Mouse (Mus musculus) midbrain, embryonic 15.5 days (tissue): Measurements from ENCODE around the gene E130218I03Rik. TPM values are rescaled to one million over a fixed set of nuclear protein-coding genes. Genes with fewer than 3 reads are reported as not detected.
A peak's percentile ranks its signal among the peaks of the same experiment; 100 is the strongest.

Experiments used
- ATAC-seq: fragments of 200-750 bp; cut with Nextera tagmentation; replicated peaks from 2 replicates; pipeline ENCODE4 v1.8.0; 2017; ENCODE audit warnings: moderate TSS enrichment
- H3K27ac ChIP-seq: fragments of 300-500 bp; sonication (generic); 2 replicates; pipeline ENCODE4 v1.5.1; 2015; ENCODE audit warnings: mild to moderate bottlenecking, inconsistent platforms
- H3K27me3 ChIP-seq: fragments of 300-500 bp; sonication (generic); replicated peaks from 2 replicates; pipeline ENCODE4 v1.6.1; 2015; ENCODE audit warnings: inconsistent platforms
- H3K36me3 ChIP-seq: fragments of 300-500 bp; sonication (generic); replicated peaks from 2 replicates; pipeline ENCODE4 v1.6.1; 2015; ENCODE audit warnings: inconsistent platforms
- H3K4me1 ChIP-seq: fragments of 300-500 bp; sonication (generic); 2 replicates; pipeline ENCODE4 v1.6.1; 2015; ENCODE audit warnings: inconsistent platforms
- H3K4me2 ChIP-seq: fragments of 300-500 bp; sonication (generic); 2 replicates; pipeline ENCODE4 v1.6.1; 2015; ENCODE audit warnings: inconsistent platforms, mild to moderate bottlenecking, moderate library complexity
- H3K4me3 ChIP-seq: fragments of 300-500 bp; sonication (generic); 2 replicates; pipeline ENCODE4 v1.5.1; 2015; ENCODE audit warnings: mild to moderate bottlenecking, inconsistent platforms
- H3K9ac ChIP-seq: fragments of 300-500 bp; sonication (generic); 2 replicates; pipeline ENCODE4 v1.6.1; 2015; ENCODE audit warnings: mild to moderate bottlenecking, inconsistent platforms
- H3K9me3 ChIP-seq: fragments of 300-500 bp; sonication (generic); 2 replicates; pipeline ENCODE4 v1.6.1; 2016; ENCODE audit warnings: inconsistent platforms
- WGBS: fragments of 180-500 bp; shearing (Covaris S2); methylation state at CpG from one replicate; pipeline ENCODE4 v1.1.7; 2015; ENCODE audit warnings: mixed read lengths; 5-methylcytosine and 5-hydroxymethylcytosine counted together
- polyA plus RNA-seq: library from polyadenylated mRNA; unstranded; fragments of >200 nt; fragmentation: Nextera tagmentation; extraction: Ambion mirVana; gene quantifications from 2 replicates; pipeline ENCODE4 v1.2.1, GENCODE M21; 2015

The E130218I03Rik gene
- polyA plus RNA-seq, 1 experiment from 2014 or later = 0.30 TPM

DNA sequence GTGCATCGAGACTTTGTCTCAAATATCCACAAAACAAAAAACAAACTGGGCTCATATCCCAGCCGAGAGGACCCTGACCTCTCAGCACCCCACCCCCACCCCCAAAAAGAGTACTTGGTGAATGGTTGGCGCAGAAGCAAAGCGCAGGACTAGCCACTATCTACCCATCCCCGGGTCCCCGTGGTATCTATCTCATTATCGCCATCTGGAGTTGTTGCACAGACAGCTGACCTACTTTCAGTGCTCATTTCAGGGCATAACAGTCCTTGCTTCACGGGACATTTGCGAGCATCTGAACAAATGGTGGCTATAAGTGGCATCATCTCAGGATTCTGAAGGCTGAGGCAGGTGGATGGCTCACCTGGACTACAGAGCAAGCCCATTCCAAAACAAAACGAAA, 4.8 kb upstream of the E130218I03Rik start:
- Histone ChIP-seq H3K9me3 (no peaks in the 10 kb centered on the region), H3K27ac (no peak overlapping the region), H3K4me3 (no peak overlapping the region), H3K4me2 (peak overlapping the region; percentile 34; the same call in 1 of the 2 replicates), H3K36me3 (no peaks in the 10 kb centered on the region), H3K27me3 (peaks cover 16% of the 10 kb centered on the region), H3K9ac (no peak overlapping the region), H3K4me1 (peaks cover 10% of the 10 kb centered on the region)
- 15% methylated on average over 10 of the region's 10 CpGs for WGBS
- no peak for ATAC-seq

DNA sequence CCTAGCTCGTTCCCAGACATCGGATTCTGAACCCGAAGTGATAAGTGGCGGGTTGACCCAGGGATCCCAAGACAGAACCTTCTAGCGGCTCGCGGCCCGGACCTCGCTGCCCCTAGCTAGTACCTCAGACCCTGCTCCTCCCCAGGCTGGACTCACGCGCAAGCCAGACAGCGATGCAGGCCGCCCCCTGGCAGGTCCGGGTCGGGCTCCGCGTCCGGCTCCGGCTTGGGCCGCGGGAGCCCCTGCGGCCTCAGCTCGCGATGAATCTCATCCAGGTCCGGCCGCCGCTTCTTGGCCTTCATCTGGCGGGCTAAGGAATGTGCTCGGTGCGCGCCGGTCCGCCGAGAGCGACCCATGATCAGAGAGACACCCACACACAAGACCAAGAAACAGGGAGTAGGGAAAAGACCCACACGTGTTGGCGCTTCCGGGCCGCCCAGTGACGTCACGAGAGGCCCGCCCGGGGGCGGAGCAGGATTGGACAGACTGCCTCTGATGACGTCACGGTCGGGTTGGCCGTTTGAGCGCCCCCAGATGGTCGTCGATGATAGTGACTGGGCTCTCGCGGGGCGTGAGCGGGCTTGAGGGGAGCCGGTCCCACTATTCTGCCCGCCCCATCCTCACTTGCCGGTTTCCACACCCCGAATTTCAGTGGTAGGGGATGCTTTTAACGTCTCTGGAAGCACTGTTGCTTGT, 1.8 kb downstream of the E130218I03Rik start, which contains the start of gene Zfp593:
Zfp593 (minus strand) TSS at position 445 of the 696 bp plus-strand sequence.
- peak within 1 kb of the TSS; percentile 68 for H3K9ac ChIP-seq
- peak within 1 kb of the TSS; percentile 27; the same call in 1 of the 2 replicates for H3K27ac ChIP-seq
- peak within 1 kb of the TSS; percentile 71 for H3K4me3 ChIP-seq
- peak; percentile 85 for ATAC-seq
- no peaks in the 10 kb centered on the region for H3K9me3 ChIP-seq
- WGBS = under 1% methylated on average over 60 of the region's 60 CpGs
- H3K4me2 ChIP-seq = peak within 1 kb of the TSS; percentile 92
- no peaks in the 10 kb centered on the region for H3K36me3 ChIP-seq
- peaks cover 35% of the 10 kb centered on the region for H3K4me1 ChIP-seq
- H3K27me3 ChIP-seq = peaks cover 31% of the 10 kb centered on the region

DNA sequence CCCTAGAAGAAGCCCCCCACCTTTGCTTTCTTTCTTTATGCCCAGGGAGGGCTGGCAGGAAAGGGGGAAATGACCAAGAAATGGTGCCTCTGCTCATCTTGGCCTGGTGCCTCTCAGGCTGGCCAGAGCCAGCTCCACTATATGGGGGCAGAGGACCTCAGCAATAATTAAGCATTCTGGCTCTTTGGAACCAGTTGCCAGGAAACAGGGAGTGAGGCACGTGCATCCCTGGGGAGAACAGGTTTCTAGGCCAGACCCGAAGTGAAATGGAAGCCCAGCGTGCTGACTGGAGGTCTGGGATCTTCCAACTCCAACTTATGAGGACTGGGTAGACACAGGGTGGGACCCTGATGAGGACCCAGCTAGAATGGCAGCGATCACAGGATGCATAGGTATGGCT, 2.8 kb downstream of the E130218I03Rik start:
- WGBS = 24% methylated on average over 4 of the region's 4 CpGs
- Histone ChIP-seq H3K27me3 (peaks cover 39% of the 10 kb centered on the region), H3K4me2 (peak overlapping the region; percentile 92; the same call in 1 of the 2 replicates)

DNA sequence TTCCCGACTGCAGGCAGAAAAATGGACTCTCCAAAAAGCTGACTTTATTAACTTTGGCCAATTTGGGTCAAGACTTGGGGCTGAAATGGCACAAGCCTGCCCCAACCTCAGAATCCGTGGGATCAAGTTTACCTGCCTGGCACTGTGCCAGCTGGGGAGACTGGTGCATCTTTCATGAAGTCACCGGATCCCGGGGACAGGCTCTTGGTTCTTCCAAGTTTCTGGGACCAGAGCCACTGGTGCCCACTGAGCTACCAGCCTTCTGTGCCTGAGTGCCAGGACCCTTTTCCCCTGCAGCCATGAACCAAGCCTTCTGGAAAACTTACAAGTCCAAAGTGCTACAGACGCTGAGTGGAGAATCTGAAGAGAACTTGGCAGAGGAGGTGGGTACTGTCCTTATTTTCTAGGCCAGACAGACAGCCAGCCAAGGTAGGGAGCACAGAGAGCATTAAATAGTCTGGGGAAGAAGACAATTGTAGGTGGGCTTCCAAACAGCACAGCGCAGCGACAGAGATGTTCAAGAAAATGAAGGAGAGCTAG, 3.3 kb downstream of the E130218I03Rik start, which contains the start of gene Gm30191:
Gm30191 (plus strand) TSS at position 217 of the 540 bp plus-strand sequence.
- Histone ChIP-seq H3K4me2 (peak within 1 kb of the TSS; percentile 92), H3K4me1 (peaks cover 50% of the 10 kb centered on the region), H3K9me3 (no peaks in the 10 kb centered on the region), H3K9ac (no peak within 1 kb of the TSS; the same call in 1 of the 2 replicates), H3K36me3 (no peaks in the 10 kb centered on the region), H3K27me3 (peaks cover 41% of the 10 kb centered on the region), H3K27ac (peak within 1 kb of the TSS; percentile 27; the same call in 1 of the 2 replicates), H3K4me3 (peak within 1 kb of the TSS; percentile 71)
- no peak for ATAC-seq
- WGBS = 68% methylated on average over 7 of the region's 7 CpGs

More for the DNA sequence above, 2.8 kb downstream of the E130218I03Rik start:
- Histone ChIP-seq H3K4me1 (peaks cover 45% of the 10 kb centered on the region), H3K27ac (0 out of 2 replicates have a peak overlapping the region, but pooled peaks have one; percentile 27), H3K36me3 (no peaks in the 10 kb centered on the region), H3K9me3 (no peaks in the 10 kb centered on the region), H3K9ac (no peak overlapping the region), H3K4me3 (no peak overlapping the region)
- ATAC-seq = no peak

DNA sequence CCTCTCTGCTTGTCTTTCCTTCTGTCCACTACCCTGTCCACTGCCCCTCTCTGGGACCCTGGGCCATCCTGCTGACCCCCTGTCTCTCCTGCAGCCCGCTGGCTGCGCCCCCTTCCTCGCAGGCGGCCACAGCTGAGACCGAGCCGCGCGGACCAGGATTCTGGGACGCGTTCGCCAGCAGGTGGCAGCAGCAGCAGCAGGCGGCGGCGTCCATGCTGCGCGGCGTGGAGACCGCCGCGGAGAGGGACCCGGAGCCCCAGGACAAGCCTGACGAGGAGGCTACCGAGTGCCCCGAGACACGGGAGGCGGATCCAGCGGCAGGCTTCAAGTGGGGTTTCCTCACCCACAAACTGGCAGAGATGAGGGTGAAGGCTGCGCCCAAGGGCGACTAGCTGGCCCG, 6.2 kb downstream of the E130218I03Rik start:
- Histone ChIP-seq H3K4me2 (peak overlapping the region; percentile 76), H3K9ac (peak overlapping the region; percentile 31), H3K9me3 (no peaks in the 10 kb centered on the region), H3K27ac (no peak overlapping the region), H3K27me3 (peaks cover 69% of the 10 kb centered on the region), H3K4me3 (peak overlapping the region; percentile 60), H3K4me1 (peaks cover 59% of the 10 kb centered on the region), H3K36me3 (no peaks in the 10 kb centered on the region)
- WGBS = 0% methylated on average over 30 of the region's 30 CpGs
- ATAC-seq = no peak; the same call in 1 of the 2 replicates

DNA sequence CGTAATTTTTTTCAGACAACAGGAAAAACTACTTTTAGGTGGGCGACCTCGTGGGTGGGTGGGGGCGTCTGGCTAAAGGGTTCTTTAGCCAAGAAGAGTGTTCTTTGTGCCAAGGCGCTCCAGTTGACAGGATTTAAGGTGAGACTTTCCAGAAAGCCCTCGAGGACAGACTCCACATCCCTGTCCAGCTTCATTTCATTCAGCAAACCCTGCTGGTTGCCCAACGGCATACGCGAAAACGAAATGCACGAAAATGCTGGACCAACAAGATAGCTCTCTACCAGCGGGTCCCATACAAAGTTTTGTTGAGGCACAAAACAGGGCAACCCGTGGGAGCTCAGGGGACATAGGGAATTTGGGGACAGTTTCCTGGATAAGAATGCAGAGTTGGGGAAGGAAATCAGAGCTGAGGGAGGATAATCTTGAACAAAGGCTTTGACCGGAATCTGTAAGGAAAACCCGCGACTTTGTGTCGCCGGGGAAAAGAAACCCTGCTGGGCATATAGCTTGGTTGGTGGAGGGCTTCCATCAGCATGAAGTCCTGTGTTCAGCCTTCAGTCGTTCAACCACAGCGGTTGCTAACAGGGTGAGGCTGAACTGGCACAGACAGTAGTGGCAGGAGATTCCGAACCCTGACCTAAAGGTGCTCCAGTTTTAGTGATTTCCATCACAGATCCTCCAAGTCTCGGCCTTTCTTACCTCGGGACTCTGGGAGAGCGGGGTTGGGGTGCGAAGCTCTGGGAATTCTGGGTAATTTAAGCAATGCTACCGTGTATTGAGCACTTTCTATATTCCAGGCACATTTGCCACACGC, 6.9 kb downstream of the E130218I03Rik start:
- Histone ChIP-seq H3K4me1 (peaks cover 55% of the 10 kb centered on the region), H3K27ac (peak overlapping the region; percentile 81; the same call in 1 of the 2 replicates), H3K4me2 (peak overlapping the region; percentile 76), H3K36me3 (no peaks in the 10 kb centered on the region), H3K27me3 (peaks cover 76% of the 10 kb centered on the region), H3K4me3 (peak overlapping the region; percentile 60), H3K9me3 (no peaks in the 10 kb centered on the region), H3K9ac (peak overlapping the region; percentile 72)
- ATAC-seq = no peak
- 5% methylated on average over 27 of the region's 27 CpGs for WGBS

DNA sequence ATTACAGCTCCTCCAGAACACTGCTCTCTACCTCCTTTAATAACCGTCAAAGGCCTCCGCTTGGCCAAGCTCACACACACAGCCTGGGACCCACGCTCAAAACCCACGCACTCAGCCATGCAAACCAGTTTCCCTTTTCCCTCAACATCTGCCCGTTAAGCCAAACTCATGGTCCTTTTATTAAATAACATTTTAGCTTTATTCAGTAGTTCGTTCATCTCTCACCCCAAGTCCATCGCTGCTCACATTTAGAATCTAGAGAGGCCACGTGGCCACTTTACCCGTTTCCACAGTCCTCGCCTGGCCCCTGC, 7.4 kb downstream of the E130218I03Rik start:
- no peak for ATAC-seq
- Histone ChIP-seq H3K4me3 (peak overlapping the region; percentile 60), H3K27me3 (peaks cover 78% of the 10 kb centered on the region), H3K9me3 (no peaks in the 10 kb centered on the region), H3K4me2 (peak overlapping the region; percentile 76), H3K36me3 (no peaks in the 10 kb centered on the region), H3K27ac (peak overlapping the region; percentile 81), H3K9ac (peak overlapping the region; percentile 72), H3K4me1 (peaks cover 50% of the 10 kb centered on the region)
- WGBS = 5% methylated on average over 10 of the region's 10 CpGs

DNA sequence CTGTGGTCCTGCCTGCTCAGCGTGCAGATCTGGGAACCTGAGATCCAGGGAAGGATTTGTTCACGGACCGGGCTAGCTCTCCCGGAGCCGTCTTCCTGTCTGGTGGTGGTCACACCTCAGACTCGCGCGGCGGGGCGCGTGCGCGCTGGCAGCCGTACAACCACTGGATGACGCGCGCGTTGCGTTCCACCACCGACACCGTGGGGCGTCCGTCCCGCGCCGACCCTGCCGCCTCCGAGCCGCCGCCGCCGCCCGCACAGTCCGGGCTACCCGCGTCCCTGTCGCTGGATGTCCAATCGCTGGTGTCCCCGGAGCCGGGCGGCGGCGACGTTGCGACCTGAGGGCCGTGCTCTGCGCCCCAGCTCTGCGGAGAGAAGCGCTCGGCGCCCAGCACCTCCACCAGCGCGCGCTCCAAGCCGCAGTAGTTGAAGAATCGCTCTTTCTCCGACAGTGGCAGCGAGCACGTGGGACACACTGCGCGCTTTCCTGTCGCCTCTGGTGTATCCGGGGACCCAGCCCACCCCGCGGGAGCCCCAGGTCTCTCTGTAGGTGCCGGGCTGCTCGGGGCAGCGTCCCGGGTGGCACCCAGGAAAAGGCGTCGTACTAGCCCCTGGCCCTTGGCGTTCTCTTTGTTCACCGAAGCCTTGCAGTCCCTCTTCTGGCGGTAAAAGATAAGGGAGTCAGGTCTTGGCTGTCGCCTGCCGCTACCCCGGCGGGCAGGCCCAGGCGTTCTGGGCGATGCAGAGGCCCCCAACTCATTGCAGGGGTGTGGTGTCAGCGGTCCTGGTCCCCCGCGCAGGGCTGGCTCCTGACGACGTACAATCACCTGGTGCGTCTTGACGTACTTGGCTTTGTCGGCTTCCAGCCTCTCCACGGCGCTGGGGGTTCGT, 8.0 kb downstream of the E130218I03Rik start:
- Histone ChIP-seq H3K4me2 (peak overlapping the region; percentile 76), H3K9me3 (no peaks in the 10 kb centered on the region), H3K9ac (peak overlapping the region; percentile 72), H3K27ac (peak overlapping the region; percentile 81), H3K4me1 (peaks cover 45% of the 10 kb centered on the region), H3K4me3 (peak overlapping the region; percentile 60), H3K36me3 (no peaks in the 10 kb centered on the region), H3K27me3 (peaks cover 78% of the 10 kb centered on the region)
- peak; percentile 67 for ATAC-seq
- WGBS = under 1% methylated on average over 90 of the region's 91 CpGs

DNA sequence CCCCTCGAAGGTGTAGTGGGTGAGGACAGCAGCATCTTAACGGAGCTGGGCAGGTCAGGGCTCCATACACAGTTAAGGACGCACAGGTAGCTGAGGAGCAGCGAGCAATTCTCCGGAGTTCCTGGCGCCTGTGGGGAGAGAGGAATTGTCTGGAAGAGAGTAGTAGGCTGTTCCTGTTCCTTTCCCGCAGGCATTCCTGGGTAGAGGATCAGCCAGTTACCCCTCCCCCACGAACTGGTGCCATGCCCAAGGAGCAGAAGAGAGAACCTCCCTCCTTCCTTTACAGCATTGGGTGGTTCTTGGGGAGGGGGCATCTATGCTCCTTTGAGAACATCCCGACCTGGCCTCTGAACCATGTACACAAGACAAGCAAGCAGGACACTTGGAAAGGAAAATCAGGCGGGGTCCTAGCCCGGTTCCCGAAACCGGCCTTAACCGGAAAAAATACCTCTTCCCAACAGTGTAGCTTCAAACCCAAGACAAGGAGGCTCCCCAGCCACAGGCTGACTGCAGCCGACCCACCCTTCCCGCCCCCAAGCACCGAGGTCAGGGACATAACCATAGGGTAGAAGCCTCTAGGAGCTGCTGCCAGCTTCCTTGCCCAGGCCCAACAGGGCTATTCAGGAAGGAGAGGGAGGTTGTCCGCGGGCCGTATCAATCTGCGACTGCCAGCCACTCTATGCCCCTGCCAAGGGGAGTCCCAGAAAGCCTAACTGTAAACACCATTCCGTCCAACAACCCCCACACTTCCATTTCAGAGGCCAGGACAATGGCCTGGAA, 8.9 kb downstream of the E130218I03Rik start:
- no peaks in the 10 kb centered on the region for H3K36me3 ChIP-seq
- peak overlapping the region; percentile 72 for H3K9ac ChIP-seq
- ATAC-seq = no peak
- peak overlapping the region; percentile 60 for H3K4me3 ChIP-seq
- peak overlapping the region; percentile 76 for H3K4me2 ChIP-seq
- whole genome bisulfite sequencing = 7% methylated on average over 22 of the region's 22 CpGs
- H3K27me3 ChIP-seq = peaks cover 71% of the 10 kb centered on the region
- H3K4me1 ChIP-seq = peaks cover 47% of the 10 kb centered on the region
- peak overlapping the region; percentile 81 for H3K27ac ChIP-seq
- no peaks in the 10 kb centered on the region for H3K9me3 ChIP-seq

DNA sequence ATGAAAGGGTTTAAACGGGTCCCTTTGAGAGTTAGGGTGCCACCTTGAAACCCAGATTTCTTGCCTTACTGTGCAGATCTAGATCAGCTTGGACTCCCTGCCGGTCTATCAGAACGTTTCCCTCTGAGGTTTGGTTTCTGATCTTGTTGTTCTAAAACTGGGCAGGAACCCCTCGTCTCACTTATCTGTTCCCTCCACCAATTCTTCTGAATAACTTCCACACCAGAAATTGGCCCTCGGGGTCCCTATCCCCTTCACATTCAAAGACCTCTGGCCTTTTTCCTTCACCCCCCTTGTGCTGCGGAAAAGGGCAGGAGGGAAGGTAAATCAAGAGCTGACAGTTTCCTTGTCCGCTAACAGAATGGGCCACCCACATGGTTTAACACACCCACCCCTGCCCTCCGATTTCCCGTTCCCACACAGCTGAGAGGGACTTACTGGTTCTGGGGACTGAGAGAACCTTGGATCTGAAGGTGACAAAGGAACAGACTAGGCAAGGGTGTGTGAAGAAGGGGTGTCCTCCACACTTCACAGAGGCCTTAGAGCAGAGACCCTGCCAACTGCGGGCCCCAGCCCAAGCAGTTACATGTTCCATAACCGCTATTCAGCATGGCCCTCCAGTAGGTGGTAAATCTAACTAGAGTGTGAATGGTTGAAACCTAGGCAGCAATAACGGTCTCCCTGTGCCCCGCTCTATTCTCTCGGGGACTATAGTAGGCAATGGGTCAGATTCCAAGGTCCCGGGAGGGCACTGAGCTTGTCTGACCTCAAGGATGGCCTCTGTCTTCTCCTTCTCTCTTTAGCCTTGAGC, 9.7 kb downstream of the E130218I03Rik start:
- H3K4me3 ChIP-seq = peak overlapping the region; percentile 60
- H3K4me1 ChIP-seq = peaks cover 47% of the 10 kb centered on the region
- ATAC-seq = no peak
- H3K27ac ChIP-seq = no peak overlapping the region
- H3K27me3 ChIP-seq = peaks cover 63% of the 10 kb centered on the region
- 11% methylated on average over 15 of the region's 15 CpGs for WGBS
- no peaks in the 10 kb centered on the region for H3K36me3 ChIP-seq
- no peak overlapping the region for H3K9ac ChIP-seq
- no peaks in the 10 kb centered on the region for H3K9me3 ChIP-seq
- H3K4me2 ChIP-seq = peak overlapping the region; percentile 76; the same call in 1 of the 2 replicates
